Mouse (Mus musculus): ENCODE results near the gene Tspan4. TPM values are rescaled to one million over a fixed set of nuclear protein-coding genes. Genes with fewer than 3 reads are reported as not detected.

Tspan4 gene
- polyA plus RNA-seq, 1 experiment from 2014 or later, result 65.0 TPM

GRCm38 (mm10) chr7:141474160-141474559 lies 880 bp upstream of the Tspan4 start:
- H3K27ac ChIP-seq (replicated peaks in 1 of 2; ENCODE audit: control insufficient read depth in 1 of 2, insufficient read depth in 1 of 2, low read depth in 2 of 2, low read length in 2 of 2), result no peak overlapping the region; a peak in 1 of 4 replicates
- WGBS, result 4% methylated on average over 5 of the region's 5 CpGs
- peak overlapping the region; percentile 86 for H3K9ac ChIP-seq (ENCODE audit: low read length)
- H3K4me3 ChIP-seq (ENCODE audit: control insufficient read depth in 1 of 2, insufficient read depth in 1 of 2, low read depth in 1 of 2, low read length in 2 of 2), result peak overlapping the region; percentile 81 to 86
- H3K4me2 ChIP-seq (ENCODE audit: low read length), result peak overlapping the region; percentile 97
- H3K4me1 ChIP-seq (ENCODE audit: control insufficient read depth in 2 of 2, insufficient read depth in 2 of 2, low read length in 2 of 2), result peaks cover 40 to 51% of the 10 kb centered on the region in 2 experiments
- H3K27me3 ChIP-seq (ENCODE audit: control insufficient read depth, insufficient read depth, low read length), result no peaks in the 10 kb centered on the region
- peaks cover 38% of the 10 kb centered on the region for H3K36me3 ChIP-seq (ENCODE audit: control insufficient read depth, insufficient read depth, low read length)
- H3K9me3 ChIP-seq (ENCODE audit: control insufficient read depth, low read length), result no peaks in the 10 kb centered on the region
- no peak for ATAC-seq (ENCODE audit: insufficient number of reproducible peaks, insufficient read depth, low FRiP score, low read depth)

DNA sequence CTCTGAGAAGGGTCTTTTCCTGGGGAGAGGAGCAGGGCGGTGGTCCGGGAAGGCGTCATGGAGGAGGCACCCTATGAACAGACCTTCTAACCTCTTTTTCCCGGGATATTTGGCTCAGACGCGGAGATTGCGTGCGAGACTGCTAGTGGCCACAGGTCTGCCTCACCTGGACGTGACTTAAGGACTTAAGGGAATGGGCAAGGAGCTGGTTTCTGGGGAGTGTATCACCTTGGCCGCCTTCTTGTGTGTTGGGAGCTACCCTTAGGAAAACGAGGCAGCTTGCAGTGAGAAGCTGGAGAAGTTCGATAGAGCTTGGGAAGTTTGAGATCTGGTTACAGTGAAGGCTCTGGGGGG lies 742 bp downstream of the Tspan4 start:
- H3K9ac ChIP-seq (ENCODE audit: low read length), result peak overlapping the region; percentile 86
- H3K36me3 ChIP-seq (ENCODE audit: control insufficient read depth, insufficient read depth, low read length), result peaks cover 22% of the 10 kb centered on the region
- 0% methylated on average over 12 of the region's 12 CpGs for WGBS
- peak overlapping the region; percentile 81 to 86 for H3K4me3 ChIP-seq (ENCODE audit: control insufficient read depth in 1 of 2, insufficient read depth in 1 of 2, low read depth in 1 of 2, low read length in 2 of 2)
- H3K9me3 ChIP-seq (ENCODE audit: control insufficient read depth, low read length), result no peaks in the 10 kb centered on the region
- peaks cover 32 to 45% of the 10 kb centered on the region in 2 experiments for H3K4me1 ChIP-seq (ENCODE audit: control insufficient read depth in 2 of 2, insufficient read depth in 2 of 2, low read length in 2 of 2)
- H3K4me2 ChIP-seq (ENCODE audit: low read length), result peak overlapping the region; percentile 97
- no peaks in the 10 kb centered on the region for H3K27me3 ChIP-seq (ENCODE audit: control insufficient read depth, insufficient read depth, low read length)
- peak overlapping the region; percentile 95 to 98 for H3K27ac ChIP-seq (replicated peaks in 1 of 2; ENCODE audit: control insufficient read depth in 1 of 2, insufficient read depth in 1 of 2, low read depth in 2 of 2, low read length in 2 of 2)
- ATAC-seq (ENCODE audit: insufficient number of reproducible peaks, insufficient read depth, low FRiP score, low read depth), result no peak

GRCm38 (mm10) chr7:141476226-141476980 lies 1.4 kb downstream of the Tspan4 start:
- H3K36me3 ChIP-seq (ENCODE audit: control insufficient read depth, insufficient read depth, low read length), result peaks cover 15% of the 10 kb centered on the region
- no peaks in the 10 kb centered on the region for H3K27me3 ChIP-seq (ENCODE audit: control insufficient read depth, insufficient read depth, low read length)
- peak overlapping the region; percentile 95 to 98 for H3K27ac ChIP-seq (replicated peaks in 1 of 2; ENCODE audit: control insufficient read depth in 1 of 2, insufficient read depth in 1 of 2, low read depth in 2 of 2, low read length in 2 of 2)
- H3K4me2 ChIP-seq (ENCODE audit: low read length), result peak overlapping the region; percentile 97
- peak overlapping the region; percentile 81 to 86 for H3K4me3 ChIP-seq (ENCODE audit: control insufficient read depth in 1 of 2, insufficient read depth in 1 of 2, low read depth in 1 of 2, low read length in 2 of 2)
- peak overlapping the region; percentile 86 for H3K9ac ChIP-seq (ENCODE audit: low read length)
- H3K4me1 ChIP-seq (ENCODE audit: control insufficient read depth in 2 of 2, insufficient read depth in 2 of 2, low read length in 2 of 2), result peaks cover 35 to 51% of the 10 kb centered on the region in 2 experiments
- WGBS, result 0% methylated on average over 17 of the region's 17 CpGs
- H3K9me3 ChIP-seq (ENCODE audit: control insufficient read depth, low read length), result no peaks in the 10 kb centered on the region
- ATAC-seq (ENCODE audit: insufficient number of reproducible peaks, insufficient read depth, low FRiP score, low read depth), result peak; percentile 67

DNA sequence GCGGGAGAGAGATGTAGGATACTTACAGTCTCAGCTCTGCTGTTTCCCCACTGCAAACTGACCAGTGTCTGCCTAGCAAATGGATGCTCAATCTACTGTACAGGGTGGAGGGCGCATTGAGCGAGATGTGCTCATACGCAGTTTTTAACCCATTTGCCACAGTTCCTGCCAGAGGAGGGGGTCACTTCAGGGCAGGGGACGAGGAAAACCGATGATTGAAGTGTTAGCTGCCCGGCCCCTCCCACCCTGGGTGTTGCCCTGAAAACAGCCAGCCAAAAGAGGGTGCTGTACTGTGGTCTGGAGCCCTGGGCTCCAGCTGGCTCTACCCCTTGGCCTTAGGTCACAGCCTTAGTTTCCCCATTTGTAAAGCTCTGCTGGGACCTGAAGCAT lies 1.9 kb downstream of the Tspan4 start:
- WGBS, result 12% methylated on average over 7 of the region's 7 CpGs
- Histone ChIP-seq H3K27me3 (ENCODE audit: control insufficient read depth, insufficient read depth, low read length) (no peaks in the 10 kb centered on the region), H3K9ac (ENCODE audit: low read length) (peak overlapping the region; percentile 86), H3K36me3 (ENCODE audit: control insufficient read depth, insufficient read depth, low read length) (peaks cover 10% of the 10 kb centered on the region), H3K27ac (replicated peaks in 1 of 2; ENCODE audit: control insufficient read depth in 1 of 2, insufficient read depth in 1 of 2, low read depth in 2 of 2, low read length in 2 of 2) (peak overlapping the region; percentile 95 to 98), H3K4me3 (ENCODE audit: control insufficient read depth in 1 of 2, insufficient read depth in 1 of 2, low read depth in 1 of 2, low read length in 2 of 2) (peak overlapping the region; percentile 81 to 86), H3K4me1 (ENCODE audit: control insufficient read depth in 2 of 2, insufficient read depth in 2 of 2, low read length in 2 of 2) (peaks cover 38 to 57% of the 10 kb centered on the region in 2 experiments), H3K4me2 (ENCODE audit: low read length) (peak overlapping the region; percentile 97), H3K9me3 (ENCODE audit: control insufficient read depth, low read length) (no peaks in the 10 kb centered on the region)
- no peak for ATAC-seq (ENCODE audit: insufficient number of reproducible peaks, insufficient read depth, low FRiP score, low read depth)

- peak overlapping the region; percentile 95 to 98 for H3K27ac ChIP-seq (replicated peaks in 1 of 2; ENCODE audit: control insufficient read depth in 1 of 2, insufficient read depth in 1 of 2, low read depth in 2 of 2, low read length in 2 of 2)
- H3K4me1 ChIP-seq (ENCODE audit: control insufficient read depth in 2 of 2, insufficient read depth in 2 of 2, low read length in 2 of 2), result peaks cover 42 to 65% of the 10 kb centered on the region in 2 experiments
- H3K4me2 ChIP-seq (ENCODE audit: low read length), result peak overlapping the region; percentile 97
- no peaks in the 10 kb centered on the region for H3K9me3 ChIP-seq (ENCODE audit: control insufficient read depth, low read length)
- WGBS, result 38% methylated on average over 4 of the region's 4 CpGs
- peak overlapping the region; percentile 86 for H3K9ac ChIP-seq (ENCODE audit: low read length)
- peaks cover 4% of the 10 kb centered on the region; the same call in 1 of the 2 replicates for H3K27me3 ChIP-seq (ENCODE audit: control insufficient read depth, insufficient read depth, low read length)
- H3K4me3 ChIP-seq (ENCODE audit: control insufficient read depth in 1 of 2, insufficient read depth in 1 of 2, low read depth in 1 of 2, low read length in 2 of 2), result no peak overlapping the region
- 0 out of 2 replicates have a peak, but pooled peaks have one; percentile 14 for ATAC-seq (ENCODE audit: insufficient number of reproducible peaks, insufficient read depth, low FRiP score, low read depth)
- H3K36me3 ChIP-seq (ENCODE audit: control insufficient read depth, insufficient read depth, low read length), result peaks cover 3% of the 10 kb centered on the region
These were observed 2.7 kb downstream of the Tspan4 start for GRCm38 (mm10) chr7:141477578-141478269.

GRCm38 (mm10) chr7:141478270-141478748 lies 3.3 kb downstream of the Tspan4 start:
- Histone ChIP-seq H3K36me3 (ENCODE audit: control insufficient read depth, insufficient read depth, low read length) (no peaks in the 10 kb centered on the region), H3K4me1 (ENCODE audit: control insufficient read depth in 2 of 2, insufficient read depth in 2 of 2, low read length in 2 of 2) (peaks cover 42 to 67% of the 10 kb centered on the region in 2 experiments), H3K4me3 (ENCODE audit: control insufficient read depth in 1 of 2, insufficient read depth in 1 of 2, low read depth in 1 of 2, low read length in 2 of 2) (no peak overlapping the region), H3K27ac (replicated peaks in 1 of 2; ENCODE audit: control insufficient read depth in 1 of 2, insufficient read depth in 1 of 2, low read depth in 2 of 2, low read length in 2 of 2) (peak overlapping the region; percentile 63 to 95), H3K9ac (ENCODE audit: low read length) (no peak overlapping the region; the same call in 1 of the 2 replicates), H3K27me3 (ENCODE audit: control insufficient read depth, insufficient read depth, low read length) (peaks cover 10% of the 10 kb centered on the region), H3K4me2 (ENCODE audit: low read length) (peak overlapping the region; percentile 97), H3K9me3 (ENCODE audit: control insufficient read depth, low read length) (no peaks in the 10 kb centered on the region)
- ATAC-seq (ENCODE audit: insufficient number of reproducible peaks, insufficient read depth, low FRiP score, low read depth), result no peak
- WGBS, result 33% methylated on average over 5 of the region's 5 CpGs

DNA sequence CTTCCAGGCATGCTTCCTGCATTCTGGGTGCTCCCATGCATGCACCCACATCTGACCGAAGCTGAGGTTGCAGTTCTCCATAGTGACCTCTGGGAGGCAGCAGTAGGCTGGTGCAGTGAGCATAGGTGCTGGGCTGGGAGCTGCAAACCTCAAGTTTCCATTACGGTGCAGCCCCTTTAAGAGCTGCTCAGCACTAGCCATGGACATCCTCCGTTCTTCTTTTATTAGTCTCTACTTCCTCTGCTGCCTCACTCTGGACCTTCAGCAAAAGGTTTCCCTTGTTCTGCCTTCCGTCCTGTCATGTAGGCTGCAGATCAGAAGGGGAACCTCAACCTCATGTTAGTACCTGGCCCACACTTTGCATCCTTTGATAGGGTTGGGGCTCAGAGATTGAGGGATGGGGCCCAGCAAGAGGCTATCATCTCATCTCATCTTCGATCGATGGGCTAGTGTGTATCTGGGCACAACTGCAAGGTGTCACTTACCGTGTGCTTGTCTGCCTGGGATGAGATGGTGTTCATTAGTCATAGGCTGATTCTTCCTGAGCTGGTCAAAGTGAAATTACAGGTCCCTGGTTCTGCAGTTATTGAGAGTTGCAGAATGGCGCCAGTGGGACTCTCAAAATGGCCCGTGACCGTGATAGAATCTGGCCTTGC lies 5.9 kb downstream of the Tspan4 start:
- Histone ChIP-seq H3K9ac (ENCODE audit: low read length) (peak overlapping the region; percentile 65; the same call in 1 of the 2 replicates), H3K4me3 (ENCODE audit: control insufficient read depth in 1 of 2, insufficient read depth in 1 of 2, low read depth in 1 of 2, low read length in 2 of 2) (peak overlapping the region in 1 of 2 experiments; percentile 57; a peak in 2 of 4 replicates), H3K27ac (replicated peaks in 1 of 2; ENCODE audit: control insufficient read depth in 1 of 2, insufficient read depth in 1 of 2, low read depth in 2 of 2, low read length in 2 of 2) (no peak overlapping the region), H3K9me3 (ENCODE audit: control insufficient read depth, low read length) (no peaks in the 10 kb centered on the region), H3K36me3 (ENCODE audit: control insufficient read depth, insufficient read depth, low read length) (no peaks in the 10 kb centered on the region), H3K4me1 (ENCODE audit: control insufficient read depth in 2 of 2, insufficient read depth in 2 of 2, low read length in 2 of 2) (peaks cover 31 to 61% of the 10 kb centered on the region in 2 experiments), H3K27me3 (ENCODE audit: control insufficient read depth, insufficient read depth, low read length) (peaks cover 12% of the 10 kb centered on the region), H3K4me2 (ENCODE audit: low read length) (peak overlapping the region; percentile 100)
- no peak for ATAC-seq (ENCODE audit: insufficient number of reproducible peaks, insufficient read depth, low FRiP score, low read depth)
- WGBS, result 9% methylated on average over 10 of the region's 10 CpGs
